Mouse (Mus musculus): ENCODE results near the gene Misp.

GRCm38 (mm10) chr10:79877174-79877573 lies 56.4 kb downstream of the Misp start:
- no peak for TF ChIP-seq CTCF (conservative IDR thresholded peaks at IDR 0.05; ENCODE audit: insufficient read depth, insufficient read length, low read depth, low read length)
- TF ChIP-seq POLR2A (IDR thresholded peaks at IDR 0.05; ENCODE audit: low read depth, low read length): no peak

Measured in kidney, adult 2 months (tissue).